Mouse (Mus musculus) CD4-positive helper T cell, adult 2 months (primary cell): Measurements from ENCODE around the gene Fam243.

Source experiments
- DNase-seq: peaks from one replicate; pipeline ENCODE4 v3.0.0-alpha.2; 2012; ENCODE audit warnings: low read depth, missing footprints, low spot score

The Fam243 gene

GRCm38 (mm10) chr16:92320361-92320760, 880 bp downstream of the Fam243 start:
- no peak for DNase-seq

- peak; percentile 59 for DNase-seq
Measured at GRCm38 (mm10) chr16:92319353-92320109, 1.7 kb downstream of the Fam243 start.

- no peak for DNase-seq
Measured at GRCm38 (mm10) chr16:92316049-92316738, 5.0 kb downstream of the Fam243 start.

- DNase-seq = peak; percentile 50
Measured at GRCm38 (mm10) chr16:92313953-92314741, 7.1 kb downstream of the Fam243 start.

- no peak for DNase-seq
Measured at GRCm38 (mm10) chr16:92309126-92309525, 12.1 kb downstream of the Fam243 start.

- DNase-seq = no peak
Measured at GRCm38 (mm10) chr16:92307947-92308346, 13.3 kb downstream of the Fam243 start.

GRCm38 (mm10) chr16:92305519-92305918, 15.7 kb downstream of the Fam243 start:
- peak; percentile 27 for DNase-seq

GRCm38 (mm10) chr16:92302506-92302905, 18.7 kb downstream of the Fam243 start:
- no peak for DNase-seq

GRCm38 (mm10) chr16:92301989-92302388, 19.3 kb downstream of the Fam243 start:
- DNase-seq = no peak

GRCm38 (mm10) chr16:92301412-92301806, 19.8 kb downstream of the Fam243 start:
- DNase-seq = no peak

GRCm38 (mm10) chr16:92300649-92301411, 20.4 kb downstream of the Fam243 start, which contains the start of gene Smim11:
Gene Smim11, plus strand, starts transcription at chr16:92301286.
- DNase-seq = peak; percentile 94

- DNase-seq = no peak
Measured at GRCm38 (mm10) chr16:92295328-92295727, 25.9 kb downstream of the Fam243 start.

GRCm38 (mm10) chr16:92294267-92294970, 26.8 kb downstream of the Fam243 start:
- no peak for DNase-seq

GRCm38 (mm10) chr16:92292101-92292500, 29.1 kb downstream of the Fam243 start, which contains the start of gene Kcne2:
Gene Kcne2, plus strand, starts transcription at chr16:92292389.
- DNase-seq = no peak

- no peak for DNase-seq
Measured at GRCm38 (mm10) chr16:92290045-92290444, 31.2 kb downstream of the Fam243 start.

GRCm38 (mm10) chr16:92288778-92289177, 32.5 kb downstream of the Fam243 start:
- no peak for DNase-seq

- peak; percentile 67 for DNase-seq
Measured at GRCm38 (mm10) chr16:92286609-92287008, 34.6 kb downstream of the Fam243 start.

GRCm38 (mm10) chr16:92285068-92285467, 36.2 kb downstream of the Fam243 start:
- no peak for DNase-seq

- no peak for DNase-seq
Measured at GRCm38 (mm10) chr16:92282671-92283070, 38.6 kb downstream of the Fam243 start.

- no peak for DNase-seq
Measured at GRCm38 (mm10) chr16:92275526-92275925, 45.7 kb downstream of the Fam243 start.

GRCm38 (mm10) chr16:92274516-92274915, 46.7 kb downstream of the Fam243 start:
- no peak for DNase-seq
